In genomic region chr1:72338341-72338740, GRCm38 (mm10) we compare ENCODE assay signal across 25 mouse cellular contexts. TPM values are rescaled to one million over a fixed set of nuclear protein-coding genes. Genes with fewer than 3 reads are reported as not detected.
DNase-seq lines count a peak whose midpoint lies in the region; ATAC-seq lines count a peak whose summit lies in the region.
"Had no signal": no experiment of that assay in that cellular context is flagged by ENCODE, and none has a peak within 500 bp of the region (broad histone marks: within the 10 kb centered on the region; RNA-seq: fewer than 3 reads in every experiment).

No protein-coding gene starts in this region.

- ATAC-seq in kidney, embryonic 15.5 days (replicated peaks; ENCODE audit: low FRiP score): no peak
- no peak for ATAC-seq in kidney, embryonic 14.5 days (ENCODE audit: low FRiP score, low TSS enrichment)
- no peak for ATAC-seq in midbrain, embryonic 11.5 days (ENCODE audit: low FRiP score)
- ATAC-seq: activated CD4-positive, CD25-positive, alpha-beta regulatory T cell, adult 4 months; CD4-positive, CD25-positive, alpha-beta regulatory T cell, adult 4 months; forebrain, embryonic 13.5 days; Patski had no signal

- no peak overlapping the region for H3K4me3 ChIP-seq in kidney, embryonic 15.5 days (replicated peaks)
- H3K4me3 ChIP-seq in kidney, embryonic 14.5 days (ENCODE audit: low read length): no peak overlapping the region
- no peak overlapping the region for H3K4me3 ChIP-seq in midbrain, embryonic 11.5 days (ENCODE audit: low read depth, low read length)
- no peak overlapping the region for H3K4me3 ChIP-seq in midbrain, embryonic 10.5 days
- H3K4me3 ChIP-seq: embryonic facial prominence, embryonic 10.5 days; embryonic facial prominence, embryonic 12.5 days; forebrain, embryonic 13.5 days had no signal

- 89% methylated on average over 5 of the region's 5 CpGs for WGBS in kidney, embryonic 15.5 days
- 92% methylated on average over 5 of the region's 5 CpGs for WGBS in kidney, embryonic 14.5 days
- WGBS in midbrain, embryonic 11.5 days: 89% methylated on average over 5 of the region's 5 CpGs
- 96% methylated on average over 5 of the region's 5 CpGs for WGBS in midbrain, embryonic 10.5 days

- no peaks in the 10 kb centered on the region for H3K27me3 ChIP-seq in kidney, embryonic 15.5 days
- H3K27me3 ChIP-seq in kidney, embryonic 14.5 days (ENCODE audit: control insufficient read depth, insufficient read depth, low read length): no peaks in the 10 kb centered on the region
- no peaks in the 10 kb centered on the region for H3K27me3 ChIP-seq in midbrain, embryonic 11.5 days (ENCODE audit: control insufficient read depth, insufficient read depth, low read length)
- no peaks in the 10 kb centered on the region for H3K27me3 ChIP-seq in midbrain, embryonic 10.5 days (ENCODE audit: low read depth, poor library complexity, severe bottlenecking)
- H3K27me3 ChIP-seq: CH12.LX; embryonic facial prominence, embryonic 12.5 days; forebrain, embryonic 13.5 days; Patski had no signal

- H3K9ac ChIP-seq in kidney, embryonic 15.5 days: no peak overlapping the region
- H3K9ac ChIP-seq in kidney, embryonic 14.5 days (ENCODE audit: low read depth, low read length): no peak overlapping the region
- H3K9ac ChIP-seq in midbrain, embryonic 11.5 days (ENCODE audit: low read length): no peak overlapping the region
- H3K9ac ChIP-seq: embryonic facial prominence, embryonic 12.5 days; forebrain, embryonic 13.5 days had no signal

- no peak overlapping the region for H3K4me2 ChIP-seq in kidney, embryonic 15.5 days
- H3K4me2 ChIP-seq in kidney, embryonic 14.5 days (replicated peaks; ENCODE audit: low read depth, low read length): no peak overlapping the region
- no peak overlapping the region for H3K4me2 ChIP-seq in midbrain, embryonic 11.5 days
- H3K4me2 ChIP-seq: embryonic facial prominence, embryonic 12.5 days; forebrain, embryonic 13.5 days had no signal

- no peaks in the 10 kb centered on the region for H3K9me3 ChIP-seq in kidney, embryonic 15.5 days (replicated peaks)
- H3K9me3 ChIP-seq in kidney, embryonic 14.5 days (ENCODE audit: control insufficient read depth, low read length): no peaks in the 10 kb centered on the region
- H3K9me3 ChIP-seq in midbrain, embryonic 11.5 days (ENCODE audit: control insufficient read depth, low read length): no peaks in the 10 kb centered on the region
- H3K9me3 ChIP-seq in midbrain, embryonic 10.5 days (replicated peaks): no peaks in the 10 kb centered on the region
- H3K9me3 ChIP-seq: embryonic facial prominence, embryonic 10.5 days; embryonic facial prominence, embryonic 12.5 days; forebrain, embryonic 13.5 days; G1E had no signal

- peaks cover 89% of the 10 kb centered on the region for H3K36me3 ChIP-seq in kidney, embryonic 15.5 days
- peaks cover 62% of the 10 kb centered on the region for H3K36me3 ChIP-seq in kidney, embryonic 14.5 days (ENCODE audit: control insufficient read depth, insufficient read depth, low read length)
- H3K36me3 ChIP-seq in midbrain, embryonic 11.5 days (ENCODE audit: control insufficient read depth, insufficient read depth, low read length): peaks cover 2% of the 10 kb centered on the region; the same call in 1 of the 2 replicates
- peaks cover 68% of the 10 kb centered on the region for H3K36me3 ChIP-seq in midbrain, embryonic 10.5 days

- no peak overlapping the region for H3K27ac ChIP-seq in kidney, embryonic 15.5 days
- no peak overlapping the region for H3K27ac ChIP-seq in kidney, embryonic 14.5 days (ENCODE audit: low read depth, low read length)
- H3K27ac ChIP-seq in midbrain, embryonic 11.5 days (ENCODE audit: low read depth, low read length): no peak overlapping the region
- H3K27ac ChIP-seq in midbrain, embryonic 10.5 days (replicated peaks): no peak overlapping the region
- H3K27ac ChIP-seq: embryonic facial prominence, embryonic 10.5 days; embryonic facial prominence, embryonic 12.5 days; forebrain, embryonic 13.5 days had no signal

- peak; percentile 9 for DNase-seq in kidney, adult 18-20 months
- peak; percentile 21 to 22 for DNase-seq in kidney, adult 8-10 months
- DNase-seq in kidney, postnatal 36 days: peak; percentile 20 to 35
- DNase-seq in kidney, postnatal 25 days: no peak
- peak; percentile 33 for DNase-seq in midbrain, embryonic 11.5 days (ENCODE audit: low spot score, missing footprints)
- no peak for DNase-seq in midbrain, embryonic 10.5 days (ENCODE audit: low spot score)
- DNase-seq: adrenal gland, adult 8-10 months; adrenal gland, postnatal 14 days; adrenal gland, postnatal 36 days; B cell, adult 2 months; cerebellum, adult 11-12 months; cerebellum, adult 2 months; cerebellum, adult 9-10 months; cerebellum, postnatal 10 days; cerebellum, postnatal 25 days had no signal

- no peaks in the 10 kb centered on the region for H3K4me1 ChIP-seq in kidney, embryonic 15.5 days
- H3K4me1 ChIP-seq in kidney, embryonic 14.5 days (ENCODE audit: control insufficient read depth, insufficient read depth, low read length): no peaks in the 10 kb centered on the region
- H3K4me1 ChIP-seq in midbrain, embryonic 11.5 days (ENCODE audit: control insufficient read depth, insufficient read depth, low read length): no peaks in the 10 kb centered on the region
- no peaks in the 10 kb centered on the region for H3K4me1 ChIP-seq in midbrain, embryonic 10.5 days
- H3K4me1 ChIP-seq: embryonic facial prominence, embryonic 10.5 days; embryonic facial prominence, embryonic 12.5 days; forebrain, embryonic 13.5 days had no signal

RNA-seq across cellular contexts. Expression of gene Xrcc5, which starts 31.1 kb away (rescaled TPM):
- polyA plus RNA-seq in kidney, embryonic 15.5 days (2015; fragmentation: Nextera tagmentation; extraction: Ambion mirVana): 54.5 and 59.4 TPM in 2 replicates
- polyA plus RNA-seq in kidney, embryonic 14.5 days (2014; fragmentation: Nextera tagmentation; extraction: Ambion mirVana): 59.5 and 72.0 TPM in 2 replicates
- polyA plus RNA-seq in midbrain, embryonic 11.5 days (2014; fragmentation: Nextera tagmentation; extraction: Ambion mirVana): 52.3 and 57.7 TPM in 2 replicates
- polyA plus RNA-seq in midbrain, embryonic 10.5 days (2016; fragmentation: Nextera tagmentation; extraction: Ambion mirVana): 46.6 and 48.7 TPM in 2 replicates

RNA-seq across cellular contexts. Expression of gene Tmem169, which starts 54.2 kb away (rescaled TPM):
- polyA plus RNA-seq in kidney, embryonic 15.5 days (2015; fragmentation: Nextera tagmentation; extraction: Ambion mirVana): 4.8 and 5.0 TPM in 2 replicates
- polyA plus RNA-seq in kidney, embryonic 14.5 days (2014; fragmentation: Nextera tagmentation; extraction: Ambion mirVana): 1.8 and 3.3 TPM in 2 replicates
- polyA plus RNA-seq in midbrain, embryonic 11.5 days (2014; fragmentation: Nextera tagmentation; extraction: Ambion mirVana): 14.2 and 14.4 TPM in 2 replicates
- polyA plus RNA-seq in midbrain, embryonic 10.5 days (2016; fragmentation: Nextera tagmentation; extraction: Ambion mirVana): 5.6 and 12.2 TPM in 2 replicates
- polyA plus RNA-seq: G1E had no signal

RNA-seq across cellular contexts. Expression of gene Pecr, which starts 54.2 kb away (rescaled TPM):
- 53.8 and 54.9 TPM in 2 replicates for polyA plus RNA-seq in kidney, embryonic 15.5 days (2015; fragmentation: Nextera tagmentation; extraction: Ambion mirVana)
- polyA plus RNA-seq in kidney, embryonic 14.5 days (2014; fragmentation: Nextera tagmentation; extraction: Ambion mirVana): 43.3 and 46.0 TPM in 2 replicates
- 14.5 and 14.7 TPM in 2 replicates for polyA plus RNA-seq in midbrain, embryonic 11.5 days (2014; fragmentation: Nextera tagmentation; extraction: Ambion mirVana)
- polyA plus RNA-seq in midbrain, embryonic 10.5 days (2016; fragmentation: Nextera tagmentation; extraction: Ambion mirVana): 17.8 and 18.2 TPM in 2 replicates

Comparison
In these comparisons a context has a peak if more than half of its experiments do, and no peak if none do; other contexts are left out.
1. DNase-seq: peak in kidney, adult 18-20 months (single experiment), kidney, adult 8-10 months (2 of 2), kidney, postnatal 36 days (2 of 2) and midbrain, embryonic 11.5 days (single experiment); none in kidney, postnatal 25 days (0 of 2) and midbrain, embryonic 10.5 days (single experiment).